Mouse (Mus musculus) T-cell, adult 2 months (primary cell): Measurements from ENCODE around the gene Izumo2.

Experiments
- DNase-seq: peaks from one replicate; pipeline ENCODE4 v3.0.0; 2022; ENCODE audit warnings: low spot score

Izumo2 gene

DNA sequence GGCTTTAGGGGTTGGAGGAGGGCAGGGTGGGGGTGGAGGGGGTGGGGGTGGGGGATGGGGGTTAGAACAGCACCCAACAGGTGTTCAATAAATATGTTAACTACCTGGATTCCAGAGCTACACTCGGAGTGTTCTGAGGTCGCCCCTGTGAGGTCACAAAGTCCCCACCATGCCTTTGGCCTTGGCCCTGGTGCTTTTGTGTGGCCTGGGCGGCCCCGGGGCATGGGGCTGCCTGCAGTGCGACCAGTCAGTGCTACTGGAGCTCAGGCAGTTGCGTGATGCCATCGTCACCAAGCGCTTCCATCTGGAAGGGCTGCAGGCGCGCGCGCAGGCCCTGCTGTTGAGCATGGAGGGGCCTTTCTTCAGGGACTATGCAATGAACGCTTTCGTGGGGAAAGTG, at the start of gene Izumo2:
TSS of gene Izumo2 (plus strand) at position 169 of the 400 bp plus-strand sequence.
- no peak for DNase-seq

DNA sequence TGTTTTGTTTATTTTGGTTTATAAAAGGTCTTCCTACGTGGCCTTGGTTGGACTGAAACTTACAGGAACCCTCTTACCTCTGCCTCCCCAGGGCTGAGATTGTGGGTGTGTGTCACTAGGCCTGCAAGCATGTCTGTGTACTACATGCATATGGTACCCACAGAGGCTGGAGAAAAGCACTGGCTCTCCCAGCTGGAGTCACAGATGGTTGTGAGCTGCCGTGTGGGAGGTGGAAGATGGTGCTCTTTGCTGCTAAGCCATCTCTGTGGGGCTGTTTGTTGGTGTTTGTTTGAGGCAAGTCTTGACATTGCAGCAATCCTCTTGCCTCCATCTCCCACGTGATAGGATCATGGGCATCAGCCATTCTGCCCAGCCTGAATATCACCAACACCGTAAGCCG, 47.3 kb upstream of the Izumo2 start:
- DNase-seq = no peak

DNA sequence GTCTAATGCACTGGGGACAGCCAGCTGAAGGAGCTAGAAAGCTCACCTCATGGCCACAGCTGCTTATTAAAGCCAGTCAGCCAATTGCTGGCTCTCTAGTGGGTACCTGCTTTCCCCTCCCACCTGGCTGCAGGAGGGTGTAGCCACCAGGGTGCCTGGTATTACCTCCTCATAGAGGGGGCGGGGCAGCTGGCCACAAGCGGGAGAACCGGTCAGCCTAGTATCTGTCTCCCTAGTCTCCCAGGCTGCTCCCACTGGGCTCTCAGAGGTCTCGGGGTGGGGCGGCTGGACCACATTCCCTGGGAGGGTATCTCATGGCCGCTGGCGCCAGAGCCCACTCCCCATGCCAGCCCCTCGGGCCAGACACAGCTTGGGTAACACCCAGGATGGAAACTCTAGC, 46.4 kb upstream of the Izumo2 start:
- DNase-seq = no peak

DNA sequence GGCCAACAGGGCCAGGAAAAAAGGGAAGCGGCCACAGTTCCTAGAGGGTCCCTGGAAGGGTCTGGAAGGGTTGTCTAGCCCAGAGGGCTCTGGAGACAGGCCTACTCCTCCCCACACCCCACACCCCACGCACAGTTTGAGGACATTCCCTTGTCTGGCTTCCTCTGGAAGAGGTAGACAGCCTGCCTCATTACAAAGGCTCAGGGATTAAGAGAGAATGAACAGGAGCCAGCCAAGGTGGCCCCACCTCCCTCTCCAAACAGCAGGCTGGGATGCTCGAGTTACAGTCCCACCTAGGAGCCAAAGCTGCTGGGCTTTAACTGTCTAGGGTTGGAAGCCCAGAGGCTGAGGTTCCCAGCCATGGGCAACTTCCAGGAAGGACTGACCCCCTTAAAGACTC, 46.0 kb upstream of the Izumo2 start:
- DNase-seq = no peak

DNA sequence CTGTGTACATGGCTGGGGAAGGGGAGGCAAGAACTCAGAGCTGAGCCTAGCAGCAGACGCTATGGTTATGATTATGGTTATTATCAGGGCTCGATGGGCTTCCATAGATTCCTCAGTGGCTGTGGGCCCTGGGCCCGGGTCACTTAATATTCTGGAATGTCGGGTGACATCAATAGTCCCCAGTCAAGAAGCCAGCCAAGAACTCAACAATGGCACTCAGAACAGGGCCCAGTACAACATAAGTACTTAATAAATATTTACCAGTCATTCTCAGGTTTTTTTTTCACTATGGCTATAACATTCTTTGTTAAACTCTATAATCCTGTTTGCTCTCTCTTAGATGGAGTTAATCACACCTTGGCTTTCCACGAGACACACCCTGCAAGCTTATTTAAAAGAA, 45.0 kb upstream of the Izumo2 start:
- no peak for DNase-seq

DNA sequence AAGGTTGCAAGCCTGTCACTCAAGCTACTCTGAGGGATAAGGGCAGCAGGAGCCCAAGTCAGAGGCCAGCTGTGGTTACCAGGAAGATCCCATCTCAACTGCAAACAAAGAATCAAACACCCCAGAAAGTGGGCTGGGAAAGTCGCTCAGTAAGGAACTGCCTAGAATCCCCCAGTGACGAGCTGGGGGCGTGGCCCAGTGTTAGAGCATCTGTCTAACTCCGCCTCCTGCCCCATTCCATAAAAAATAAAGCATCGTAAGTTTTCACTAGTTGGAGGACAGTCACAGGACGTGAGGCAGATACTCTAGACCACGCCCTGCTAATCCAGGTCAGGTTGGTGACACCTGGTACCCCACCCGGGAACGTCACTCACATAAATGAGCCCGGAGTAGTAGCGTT, 43.8 kb upstream of the Izumo2 start:
- DNase-seq = no peak

DNA sequence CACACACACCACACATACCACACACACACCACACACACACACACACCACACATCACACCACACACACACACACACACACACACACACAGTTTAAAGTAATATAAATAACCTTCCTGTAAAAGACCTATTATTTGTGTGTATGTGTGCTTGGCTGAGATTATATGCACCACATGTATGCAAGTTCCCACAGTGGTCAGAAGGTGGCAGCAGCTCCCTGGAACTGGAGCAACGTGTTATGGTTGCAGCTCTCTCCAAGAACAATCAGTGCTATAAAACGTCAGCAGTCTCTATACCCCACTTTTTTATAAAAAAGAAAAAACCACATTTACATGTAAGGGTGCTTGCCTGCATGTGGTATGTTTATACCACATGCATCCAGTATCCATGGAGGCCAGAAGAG, 42.1 kb upstream of the Izumo2 start:
- no peak for DNase-seq

DNA sequence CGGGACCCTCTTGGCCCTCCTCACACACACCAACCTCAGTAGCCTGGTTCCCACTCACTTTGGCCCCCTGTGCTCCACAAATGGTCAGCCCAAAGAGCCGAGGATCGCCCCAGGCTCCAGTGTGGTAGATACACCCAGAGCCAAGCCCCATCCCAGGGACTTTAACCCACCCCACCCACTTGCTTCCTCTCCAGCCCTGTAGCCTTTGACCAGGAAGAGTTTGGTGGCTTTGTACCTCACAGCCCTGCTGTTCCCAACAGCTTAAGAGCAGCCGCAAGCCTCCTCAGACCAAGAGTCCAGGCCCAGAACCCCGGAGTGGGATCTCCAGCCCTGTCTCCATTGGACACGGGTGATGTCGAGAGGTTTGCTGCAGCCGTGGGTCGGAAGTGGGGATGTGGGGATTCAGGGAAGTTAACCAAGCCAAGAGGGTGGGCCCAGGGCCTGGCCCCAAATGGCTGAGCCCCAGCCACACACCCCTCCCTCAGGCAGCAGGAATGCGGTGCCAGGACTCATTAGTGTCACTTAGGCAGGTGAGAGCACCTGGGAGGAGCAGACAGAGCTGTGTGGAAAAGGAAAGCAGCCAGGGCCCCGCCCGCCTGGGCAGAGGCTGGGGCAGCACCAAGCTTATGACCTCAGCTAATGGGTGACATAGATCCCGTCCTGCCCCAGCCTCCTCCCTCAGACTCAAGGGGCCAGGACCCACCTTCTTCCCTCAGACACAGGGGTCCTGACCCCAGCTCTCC, 40.4 kb upstream of the Izumo2 start:
- DNase-seq = no peak

DNA sequence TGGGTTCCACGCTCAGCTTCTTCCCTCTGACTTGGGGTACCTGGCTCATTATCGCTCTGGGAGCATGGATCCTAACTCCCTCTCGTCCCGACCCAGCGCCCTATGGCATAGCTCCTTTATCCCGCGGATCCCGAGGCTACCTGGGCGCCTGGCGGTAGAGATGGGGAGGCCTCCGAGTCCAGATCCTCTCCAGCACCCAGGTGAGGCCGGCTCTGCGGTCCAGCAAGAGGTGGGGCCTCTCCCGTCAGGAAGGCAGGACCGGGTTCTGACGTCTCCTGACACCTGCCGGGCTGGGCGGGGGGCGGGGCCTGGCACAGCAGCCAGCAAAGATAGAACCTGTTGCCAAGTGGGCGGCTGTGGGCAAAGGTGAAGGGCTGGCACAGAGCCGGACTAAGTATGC, 39.4 kb upstream of the Izumo2 start:
- no peak for DNase-seq

DNA sequence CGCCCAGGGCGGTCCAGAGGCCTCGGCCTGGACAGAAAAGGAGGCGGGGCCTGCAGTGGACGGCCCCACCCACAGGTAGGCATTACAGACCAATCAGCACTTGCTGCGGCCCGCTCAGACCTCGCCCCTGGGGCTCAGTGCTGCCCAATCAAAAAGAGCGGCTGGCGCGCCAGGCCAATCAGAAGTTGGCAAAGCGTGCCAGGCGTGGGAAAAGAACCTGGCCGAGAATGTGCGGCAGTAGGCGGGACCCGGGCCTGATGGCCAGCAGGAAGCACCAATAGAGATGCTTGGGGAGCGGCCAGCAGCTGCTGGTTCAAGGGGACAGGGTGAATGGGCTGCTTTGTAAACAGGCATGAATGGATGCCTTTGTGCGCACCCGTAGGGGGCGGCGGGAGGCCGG, 37.7 kb upstream of the Izumo2 start, which contains the start of gene Myh14:
TSS of gene Myh14 (minus strand) at position 41 of the 400 bp plus-strand sequence.
- no peak for DNase-seq

DNA sequence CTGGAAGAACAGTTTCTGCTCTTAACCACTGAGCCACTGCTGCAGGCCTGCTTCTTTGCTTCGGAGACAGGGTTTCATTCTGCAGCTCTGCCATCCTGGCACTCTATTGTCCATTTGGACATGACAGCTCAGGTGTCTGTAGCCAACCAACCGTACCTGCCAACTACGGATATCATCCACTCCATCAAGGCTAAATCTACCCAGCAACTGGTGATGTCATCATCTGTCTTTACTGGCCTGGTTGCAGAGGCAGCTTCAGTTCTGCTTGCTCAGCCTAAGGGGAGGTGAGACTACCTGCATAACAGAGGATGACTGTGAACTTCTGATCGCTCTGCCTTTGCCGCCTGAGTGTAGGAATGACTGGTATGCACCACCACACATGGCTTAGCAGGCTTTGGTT, 36.3 kb upstream of the Izumo2 start:
- DNase-seq = no peak

DNA sequence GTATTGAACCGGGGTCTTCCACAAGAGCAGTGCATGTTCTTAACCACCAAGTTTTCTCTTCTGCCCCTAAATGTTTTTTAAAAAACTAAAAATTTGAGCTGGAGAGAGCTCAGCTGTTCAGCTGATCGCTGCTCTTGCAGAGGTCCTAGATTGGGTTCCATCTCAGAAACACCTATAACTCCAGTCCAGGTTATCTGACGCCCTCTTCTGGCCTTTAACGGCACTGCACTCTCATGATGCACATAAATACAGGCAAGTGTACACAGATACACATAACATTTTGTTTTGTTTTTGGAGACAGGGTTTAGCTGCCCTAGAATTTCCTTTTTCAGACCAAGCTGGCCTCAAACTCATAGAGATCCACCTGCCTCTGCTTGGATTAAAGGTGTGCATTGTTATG, 34.0 kb upstream of the Izumo2 start:
- no peak for DNase-seq

DNA sequence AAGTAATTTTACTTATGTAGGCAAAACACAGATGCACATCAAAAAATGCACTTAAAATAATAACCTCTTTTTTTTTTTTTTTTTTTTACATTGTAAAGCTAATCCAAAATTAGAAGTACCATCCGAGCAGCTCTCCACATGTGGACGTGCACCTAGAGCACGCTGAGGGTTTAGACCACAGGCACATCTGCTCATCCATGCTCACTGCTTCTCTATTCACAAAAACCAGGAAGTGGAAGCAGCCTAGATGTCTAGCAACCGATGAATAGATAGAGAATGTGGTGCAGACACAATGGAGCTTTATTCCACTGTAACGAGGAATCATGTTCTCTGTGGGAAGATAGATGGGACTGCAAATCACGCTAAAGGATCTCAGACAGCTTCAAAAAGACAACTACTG, 33.4 kb upstream of the Izumo2 start:
- no peak for DNase-seq

DNA sequence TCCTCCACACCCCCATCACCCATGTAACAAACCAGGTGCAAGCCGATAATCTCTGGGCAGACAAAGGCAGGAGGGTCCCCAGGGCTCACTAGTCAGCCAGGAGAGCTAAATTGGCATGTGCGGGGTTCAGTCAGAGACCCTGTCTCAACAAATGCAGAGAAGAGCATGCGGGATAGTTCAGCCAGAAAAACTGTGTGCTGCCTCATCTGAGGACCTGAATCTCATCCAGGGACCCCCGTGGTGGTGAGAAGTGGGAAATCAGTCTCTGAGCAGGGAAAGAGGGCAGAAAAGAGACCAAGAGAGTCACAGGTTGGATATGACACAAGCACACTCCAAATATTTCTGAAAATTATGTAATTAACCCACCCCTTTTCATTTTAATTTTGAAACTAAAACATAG, 32.4 kb upstream of the Izumo2 start:
- no peak for DNase-seq

DNA sequence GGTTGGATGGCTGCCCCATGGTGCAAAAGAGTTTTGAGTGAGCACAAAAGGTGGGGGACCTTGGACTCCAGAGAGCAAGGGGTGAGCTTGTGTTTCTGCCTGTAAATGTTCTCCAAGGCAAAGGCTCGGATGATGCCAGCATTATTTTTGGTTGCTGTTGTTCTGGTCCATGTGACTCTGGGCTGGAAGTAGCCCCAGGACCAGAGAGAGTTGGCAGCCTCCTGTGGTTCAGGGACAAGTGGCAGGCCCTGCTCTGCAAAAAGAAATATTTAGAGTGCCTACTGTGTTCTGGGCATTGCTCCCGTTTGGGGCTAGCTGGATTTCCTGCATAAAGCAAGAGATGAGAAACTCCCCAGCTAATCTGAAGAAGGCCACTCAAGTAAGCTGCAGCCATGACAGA, 31.9 kb upstream of the Izumo2 start:
- no peak for DNase-seq

DNA sequence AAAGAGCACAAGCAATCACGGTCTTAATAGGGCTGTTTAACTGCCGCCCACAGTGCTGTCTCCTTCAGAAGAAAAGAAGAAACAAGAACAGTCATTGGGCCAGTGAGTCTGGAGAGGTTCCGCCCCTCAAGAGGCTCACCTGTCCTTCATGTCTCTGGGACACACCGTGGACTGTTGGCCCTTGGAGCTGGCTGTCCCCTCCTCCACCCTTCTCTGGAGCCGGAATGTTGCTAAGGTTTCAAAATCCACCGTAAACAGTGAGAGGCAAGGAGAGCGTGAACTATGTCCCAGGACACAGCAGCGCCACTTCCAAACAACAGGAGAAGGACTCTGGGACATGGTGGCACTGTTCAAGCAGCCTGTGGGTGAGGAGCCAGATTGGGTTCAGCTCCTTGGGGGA, 24.9 kb upstream of the Izumo2 start:
- no peak for DNase-seq

DNA sequence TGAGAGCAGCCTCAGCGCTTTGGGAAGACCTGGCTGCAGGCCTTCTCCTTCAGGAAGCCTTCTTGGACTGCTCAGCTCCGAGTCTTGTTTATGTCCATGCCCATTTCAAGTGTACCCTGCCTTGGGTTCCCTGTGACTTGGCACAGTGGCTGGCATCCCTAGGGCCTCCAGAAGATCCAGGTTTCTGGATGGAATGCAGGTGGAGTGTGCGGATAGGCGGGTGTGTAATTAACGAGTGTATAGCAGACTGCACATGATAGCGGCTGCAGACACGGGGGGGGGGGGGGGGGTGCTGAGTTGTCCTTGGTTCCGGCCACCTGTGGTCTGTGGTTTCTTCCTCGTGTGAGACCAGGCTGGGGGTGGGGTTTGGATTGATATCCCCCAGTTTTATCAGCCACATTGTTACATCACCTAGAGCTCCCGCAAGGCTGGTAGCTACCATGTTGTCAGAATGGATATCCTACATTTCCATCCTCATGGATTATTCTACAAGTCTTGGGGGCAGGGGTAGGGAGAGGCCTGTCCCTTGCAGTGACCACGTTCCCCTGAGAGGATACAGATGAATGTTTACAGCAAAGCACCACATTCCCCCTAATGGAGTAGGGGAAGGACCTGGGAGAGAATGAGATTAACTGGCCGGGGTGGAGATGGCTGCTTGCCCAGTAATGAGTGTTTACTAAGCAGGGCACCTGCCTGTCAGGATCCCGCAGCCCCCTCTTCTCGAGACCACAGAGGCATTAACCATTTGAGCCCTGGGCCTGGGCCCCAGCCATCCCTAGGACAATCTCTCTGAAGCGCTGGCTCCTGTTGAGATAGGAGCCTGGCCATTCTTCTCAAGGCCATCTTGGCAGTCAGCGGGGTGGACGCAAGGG, 22.8 kb upstream of the Izumo2 start:
- no peak for DNase-seq

DNA sequence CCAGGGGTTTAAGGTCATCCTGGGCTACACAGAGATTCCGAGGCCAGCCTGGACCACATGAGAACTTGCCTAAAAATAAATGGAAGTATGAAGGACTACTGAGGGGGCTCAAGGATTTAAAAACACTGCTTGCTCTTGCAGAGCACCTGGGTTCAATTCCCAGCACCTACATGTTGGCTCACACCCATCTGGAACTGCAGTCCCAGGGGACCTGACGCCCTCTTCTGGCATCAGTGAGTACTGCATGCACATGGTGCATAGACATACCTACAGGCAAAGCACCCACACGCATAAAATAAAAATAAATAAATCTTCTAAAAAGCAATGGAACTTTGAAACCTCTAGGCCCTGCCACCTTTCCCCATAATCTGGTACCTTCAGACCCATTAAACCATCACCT, 19.7 kb upstream of the Izumo2 start:
- no peak for DNase-seq

DNA sequence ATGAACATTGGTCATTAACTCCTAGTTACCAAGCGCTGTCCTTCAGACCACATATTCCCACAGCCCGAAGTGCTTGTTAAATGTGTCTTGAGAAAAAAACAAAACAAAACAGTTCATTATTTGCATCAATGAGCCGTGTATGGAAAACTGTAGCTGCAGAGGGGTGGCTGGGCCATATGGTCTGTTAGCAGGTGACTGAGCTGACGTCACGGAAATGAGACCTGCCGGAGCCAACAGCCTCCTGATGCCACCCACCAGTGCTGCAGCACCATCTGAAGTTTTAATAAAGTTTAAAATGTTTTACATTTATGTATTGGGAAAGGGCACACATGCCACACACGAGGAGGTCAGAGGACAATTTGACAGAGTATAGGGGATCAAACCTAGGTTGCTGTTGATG, 19.2 kb upstream of the Izumo2 start:
- no peak for DNase-seq

DNA sequence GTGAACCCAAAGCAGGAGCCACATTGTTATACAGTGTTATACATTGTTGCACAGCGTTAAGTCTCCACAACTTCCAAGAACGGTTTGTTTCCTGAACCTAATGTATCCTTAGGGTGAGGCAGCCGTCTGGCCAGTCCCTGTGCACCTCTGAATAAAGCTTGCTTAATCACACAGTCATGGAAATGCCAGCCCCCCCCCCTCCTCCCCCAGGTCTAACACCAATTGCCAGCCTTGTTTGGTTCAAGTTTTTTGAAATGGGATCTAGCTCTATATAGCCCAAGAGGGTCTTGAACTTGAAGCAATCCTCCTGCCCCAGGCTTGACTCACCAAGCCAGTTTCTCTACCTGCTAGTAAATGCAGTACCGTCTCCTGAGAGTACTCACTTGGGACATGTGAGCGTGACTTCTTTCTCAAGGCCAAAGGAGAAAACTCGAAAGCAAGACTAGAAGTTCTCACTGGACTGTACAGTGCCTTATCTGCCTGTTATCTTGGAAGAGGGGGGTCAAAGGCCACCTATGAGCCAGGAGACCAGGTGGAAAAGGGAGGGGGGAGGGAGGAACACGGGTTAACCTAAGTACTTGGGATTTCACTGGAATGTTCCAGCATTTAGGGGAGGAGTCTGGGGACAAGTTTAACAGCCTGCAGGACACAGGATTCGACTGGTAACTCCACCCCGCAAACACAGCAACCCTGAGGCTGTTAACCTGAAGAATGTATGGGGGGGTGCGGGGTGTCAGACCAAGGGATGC, 14.9 kb upstream of the Izumo2 start:
- DNase-seq = no peak

DNA sequence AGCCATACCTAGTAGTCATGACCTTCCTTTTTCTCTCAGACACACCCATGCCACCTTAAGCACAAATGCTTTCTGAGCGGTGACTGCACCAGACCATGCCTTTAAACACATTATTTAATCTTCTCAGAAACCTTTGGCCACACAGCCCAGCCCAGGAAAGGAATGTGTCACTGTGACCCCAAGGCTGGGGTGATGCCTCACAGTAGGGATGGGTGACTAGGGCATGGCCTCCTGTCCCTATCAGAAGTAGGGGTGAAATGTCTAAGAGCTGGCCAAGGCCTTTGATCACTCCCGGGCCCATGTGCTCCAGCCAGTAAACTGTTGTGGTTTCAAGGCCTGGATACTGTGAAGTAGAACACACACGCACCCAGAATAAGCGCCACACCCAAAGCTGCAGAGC, 13.3 kb upstream of the Izumo2 start:
- no peak for DNase-seq

DNA sequence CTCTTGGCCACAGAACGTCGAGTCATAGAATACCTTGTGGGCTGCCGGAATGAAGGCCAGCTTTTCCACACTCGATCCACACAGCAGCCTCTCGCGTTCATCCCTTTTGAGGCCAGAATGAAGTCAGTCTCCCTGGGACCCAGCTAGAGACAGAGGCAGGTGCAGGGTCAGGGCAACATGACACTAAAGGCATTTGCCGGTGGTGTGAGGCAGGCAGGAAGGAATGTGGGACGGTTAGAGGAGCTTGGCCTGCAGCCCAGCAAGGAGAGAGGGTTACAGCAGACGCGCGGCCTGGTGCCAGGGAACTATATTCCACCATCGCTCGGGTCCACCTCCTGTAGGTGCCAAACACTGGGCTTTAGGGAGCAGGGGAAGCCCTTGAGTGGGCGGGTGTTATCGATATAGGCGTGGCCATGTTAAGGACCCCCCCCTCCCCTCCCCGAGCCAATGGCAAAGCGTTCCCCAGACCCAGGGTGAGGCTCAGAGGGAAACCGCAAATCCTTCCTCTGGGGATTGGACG, 11.3 kb upstream of the Izumo2 start:
- no peak for DNase-seq

DNA sequence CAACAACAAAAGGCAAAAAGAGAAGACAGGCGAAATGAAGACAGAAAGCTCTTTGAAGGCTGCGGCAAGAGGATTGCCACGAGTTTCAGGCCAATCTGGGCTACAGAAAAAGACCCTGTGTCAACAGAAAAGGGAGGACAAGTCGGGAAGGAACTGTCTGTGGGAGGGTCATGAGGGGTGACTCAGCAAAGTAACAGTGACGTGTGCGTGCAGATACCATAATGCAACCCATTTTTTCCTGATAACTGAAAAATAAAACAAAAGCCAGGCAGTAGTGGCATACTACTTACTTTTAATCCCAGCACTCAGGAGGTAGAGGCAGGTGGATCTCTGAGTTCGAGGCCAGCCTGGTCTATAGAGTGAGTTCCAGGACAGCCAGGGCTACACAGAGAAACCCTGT, 10.6 kb upstream of the Izumo2 start:
- no peak for DNase-seq
